Mouse (Mus musculus): ENCODE data around the gene Sirt4.

DNA sequence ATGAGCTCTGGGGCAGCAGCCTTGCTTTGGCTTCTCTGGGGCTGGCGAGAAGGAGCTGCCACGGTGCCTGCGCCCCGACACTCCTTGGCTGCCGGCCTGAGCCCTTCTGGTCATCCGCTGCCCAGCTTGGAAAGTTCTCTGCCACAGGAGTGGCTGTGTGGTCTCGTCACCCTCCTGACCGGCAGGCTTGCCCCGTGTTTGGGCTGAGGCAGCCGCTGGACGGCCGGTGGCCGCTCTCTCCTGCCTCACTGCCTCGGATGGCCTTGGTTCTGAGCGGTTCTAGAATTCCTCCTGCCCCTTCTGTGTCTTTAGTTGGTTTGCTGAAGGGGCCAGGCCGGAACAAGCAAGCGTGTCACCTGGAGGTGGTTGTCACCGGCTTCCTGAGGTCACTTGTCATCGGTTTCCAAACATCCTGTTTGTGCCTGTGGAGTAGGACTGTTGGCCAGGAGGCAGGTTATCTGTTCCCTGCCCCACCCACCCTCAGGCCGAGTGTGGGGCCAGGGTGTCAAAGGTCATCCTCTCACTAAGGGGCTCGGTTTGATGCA is 35.9 kb upstream of the Sirt4 start:
- no peak for TF ChIP-seq EP300 (IDR thresholded peaks at IDR 0.05; ENCODE audit: low read depth)
- TF ChIP-seq CTCF (IDR thresholded peaks at IDR 0.05; ENCODE audit: low read depth): no peak
